Mouse (Mus musculus) CH12.LX (cell line): ENCODE measurements at regions not wholly inside any gene's neighbourhood (a gene's known extent, or its start where the extent isn't known, plus 50 kb on each side); places are given as distances from the start of the nearest gene placed in this dataset.

Experiments
- DNase-seq: peaks from one replicate; pipeline ENCODE4 v3.0.0-alpha.2; 2013; ENCODE audit errors: extremely low read depth
- H3K27ac ChIP-seq: 2 replicates; pipeline ENCODE4 v1.5.1; 2012; ENCODE audit warnings: low read depth, mild to moderate bottlenecking, control low read depth, moderate library complexity; ENCODE audit not compliant: insufficient read depth
- H3K27me3 ChIP-seq: replicated peaks from 2 replicates; pipeline ENCODE3; 2012; ENCODE audit warnings: inconsistent platforms
- H3K36me3 ChIP-seq, 2 experiments: replicated peaks in 1 of 2; 2 replicates each; pipeline versions ENCODE3 to v1.6.1; 2012; ENCODE audit warnings: inconsistent platforms in 1 of 2, low read length in 1 of 2, mild to moderate bottlenecking in 1 of 2, mixed read lengths in 1 of 2, moderate library complexity in 1 of 2; ENCODE audit not compliant: control insufficient read depth in 1 of 2, insufficient read depth in 1 of 2
- H3K4me1 ChIP-seq, 2 experiments: 2 replicates each; pipeline ENCODE4 v1.6.1; 2012; ENCODE audit warnings: inconsistent platforms in 1 of 2, moderate library complexity in 1 of 2; ENCODE audit not compliant: insufficient read depth in 2 of 2, control insufficient read depth in 1 of 2
- H3K4me2 ChIP-seq: 2 replicates; pipeline ENCODE4 v1.6.1; 2012; ENCODE audit warnings: low read depth, mild to moderate bottlenecking, control low read depth; ENCODE audit not compliant: poor library complexity, insufficient read depth, severe bottlenecking
- H3K4me3 ChIP-seq, 3 experiments: fragments of 150-350 bp in 1 of 3; sonication (generic) in 1 of 3; replicated peaks in 1 of 3; 2 replicates each; pipeline versions ENCODE3 to v1.5.1; 2011 to 2012; ENCODE audit warnings: low read depth in 2 of 3, low read length in 2 of 3, mild to moderate bottlenecking in 2 of 3, moderate library complexity in 2 of 3, control low read depth in 1 of 3, improper control_type of control experiment in 1 of 3, inconsistent platforms in 1 of 3, mixed read lengths in 1 of 3; ENCODE audit not compliant: poor library complexity in 1 of 3
- H3K79me2 ChIP-seq: replicated peaks from 2 replicates; pipeline ENCODE4 v1.6.1; 2012; ENCODE audit warnings: mild to moderate bottlenecking, moderate library complexity; ENCODE audit not compliant: control insufficient read depth, poor library complexity, insufficient read depth, severe bottlenecking; ENCODE audit errors: extremely low read depth
- H3K9ac ChIP-seq: 2 replicates; pipeline ENCODE4 v1.6.1; 2012; ENCODE audit warnings: low read depth, mild to moderate bottlenecking, control low read depth, moderate library complexity; ENCODE audit not compliant: insufficient read depth
- H3K9me3 ChIP-seq: replicated peaks from 2 replicates; pipeline ENCODE3; 2012; ENCODE audit warnings: low read length, inconsistent platforms, mixed read lengths
- CHD1 ChIP-seq: IDR thresholded peaks from 2 replicates; pipeline ENCODE4 v1.6.1; 2012; ENCODE audit warnings: low read depth, low read length, improper control_type of control experiment, inconsistent platforms
- CHD2 ChIP-seq: IDR thresholded peaks from 2 replicates; pipeline ENCODE4 v1.6.1; 2011; ENCODE audit warnings: low read length, improper control_type of control experiment
- CTCF ChIP-seq, 2 experiments: IDR thresholded peaks in 1 of 2; conservative IDR thresholded peaks in 1 of 2; 2 replicates each; pipeline ENCODE4 v1.5.1; 2011 to 2012; ENCODE audit warnings: low read depth in 2 of 2, low read length in 2 of 2, improper control_type of control experiment in 1 of 2, inconsistent platforms in 1 of 2, mild to moderate bottlenecking in 1 of 2, moderate library complexity in 1 of 2
- E2F4 ChIP-seq: IDR thresholded peaks from 2 replicates; pipeline ENCODE4 v1.6.1; 2011; ENCODE audit warnings: low read depth, low read length, improper control_type of control experiment; ENCODE audit not compliant: insufficient replicate concordance
- ELF1 ChIP-seq: IDR thresholded peaks from 2 replicates; pipeline ENCODE4 v1.6.1; 2014; ENCODE audit warnings: low read depth, mild to moderate bottlenecking, inconsistent platforms, low read length, improper control_type of control experiment
- EP300 ChIP-seq: IDR thresholded peaks from 2 replicates; pipeline ENCODE4 v1.6.1; 2011; ENCODE audit warnings: low read length, improper control_type of control experiment
- ETS1 ChIP-seq: conservative IDR thresholded peaks from 2 replicates; pipeline ENCODE4 v1.6.1; 2012; ENCODE audit warnings: low read depth, mild to moderate bottlenecking, inconsistent platforms, low read length, improper control_type of control experiment, moderate library complexity
- HCFC1 ChIP-seq: IDR thresholded peaks from 2 replicates; pipeline ENCODE4 v1.6.1; 2012; ENCODE audit warnings: low read depth, mild to moderate bottlenecking, inconsistent platforms, low read length, improper control_type of control experiment
- JUN ChIP-seq: IDR thresholded peaks from 2 replicates; pipeline ENCODE4 v1.6.1; 2011; ENCODE audit warnings: low read depth, mild to moderate bottlenecking, low read length, improper control_type of control experiment, moderate library complexity; ENCODE audit not compliant: insufficient read depth
- MEF2A ChIP-seq: IDR thresholded peaks from 2 replicates; pipeline ENCODE4 v1.6.1; 2014; ENCODE audit warnings: low read depth, mild to moderate bottlenecking, inconsistent platforms, low read length, improper control_type of control experiment, borderline replicate concordance
- MXI1 ChIP-seq: IDR thresholded peaks from 2 replicates; pipeline ENCODE4 v1.6.1; 2011; ENCODE audit warnings: mild to moderate bottlenecking, low read depth, low read length, improper control_type of control experiment
- MYC ChIP-seq: IDR thresholded peaks from 2 replicates; pipeline ENCODE4 v1.6.1; 2011; ENCODE audit warnings: low read depth, mild to moderate bottlenecking, improper control_type of control experiment, low read length
- NELFE ChIP-seq: IDR thresholded peaks from 2 replicates; pipeline ENCODE4 v1.6.1; 2011; ENCODE audit warnings: low read depth, low read length, improper control_type of control experiment
- POLR2AphosphoS2 ChIP-seq: IDR thresholded peaks from 2 replicates; pipeline ENCODE4 v1.6.1; 2011; ENCODE audit warnings: low read depth, low read length, improper control_type of control experiment
- RAD21 ChIP-seq: IDR thresholded peaks from 2 replicates; pipeline ENCODE4 v1.6.1; 2011; ENCODE audit warnings: low read depth, mild to moderate bottlenecking, low read length, improper control_type of control experiment, moderate library complexity
- RCOR1 ChIP-seq: conservative IDR thresholded peaks from 2 replicates; pipeline ENCODE4 v1.6.1; 2012; ENCODE audit warnings: low read depth, mild to moderate bottlenecking, inconsistent platforms, low read length, improper control_type of control experiment
- SMC3 ChIP-seq: IDR thresholded peaks from 2 replicates; pipeline ENCODE4 v1.6.1; 2011; ENCODE audit warnings: low read depth, low read length, improper control_type of control experiment
- TBP ChIP-seq: conservative IDR thresholded peaks from 2 replicates; pipeline ENCODE4 v1.6.1; 2011; ENCODE audit warnings: low read depth, low read length, improper control_type of control experiment
- ZC3H11A ChIP-seq: IDR thresholded peaks from 2 replicates; pipeline ENCODE4 v1.6.1; 2012; ENCODE audit warnings: low read depth, mild to moderate bottlenecking, inconsistent platforms, low read length, improper control_type of control experiment
- dilution Hi-C: fragments of 300-500 bp; cut with MboI; formaldehyde crosslinking; loops from 2 replicates; pipeline ENCODE4 v1.14.3; 2020; ENCODE audit warnings: low sequenced_read_pairs; ENCODE audit not compliant: extremely low pct_unique_long_range_greater_than_20kb, extremely low pct_ligation_motif_present
- in situ Hi-C: fragments of 300-500 bp; cut with MboI; formaldehyde crosslinking; loops from 3 replicates; pipeline ENCODE4 v1.14.3; 2019; ENCODE audit warnings: low sequenced_read_pairs, low pct_ligation_motif_present, low pct_unique_long_range_greater_than_20kb, mixed read lengths

DNA sequence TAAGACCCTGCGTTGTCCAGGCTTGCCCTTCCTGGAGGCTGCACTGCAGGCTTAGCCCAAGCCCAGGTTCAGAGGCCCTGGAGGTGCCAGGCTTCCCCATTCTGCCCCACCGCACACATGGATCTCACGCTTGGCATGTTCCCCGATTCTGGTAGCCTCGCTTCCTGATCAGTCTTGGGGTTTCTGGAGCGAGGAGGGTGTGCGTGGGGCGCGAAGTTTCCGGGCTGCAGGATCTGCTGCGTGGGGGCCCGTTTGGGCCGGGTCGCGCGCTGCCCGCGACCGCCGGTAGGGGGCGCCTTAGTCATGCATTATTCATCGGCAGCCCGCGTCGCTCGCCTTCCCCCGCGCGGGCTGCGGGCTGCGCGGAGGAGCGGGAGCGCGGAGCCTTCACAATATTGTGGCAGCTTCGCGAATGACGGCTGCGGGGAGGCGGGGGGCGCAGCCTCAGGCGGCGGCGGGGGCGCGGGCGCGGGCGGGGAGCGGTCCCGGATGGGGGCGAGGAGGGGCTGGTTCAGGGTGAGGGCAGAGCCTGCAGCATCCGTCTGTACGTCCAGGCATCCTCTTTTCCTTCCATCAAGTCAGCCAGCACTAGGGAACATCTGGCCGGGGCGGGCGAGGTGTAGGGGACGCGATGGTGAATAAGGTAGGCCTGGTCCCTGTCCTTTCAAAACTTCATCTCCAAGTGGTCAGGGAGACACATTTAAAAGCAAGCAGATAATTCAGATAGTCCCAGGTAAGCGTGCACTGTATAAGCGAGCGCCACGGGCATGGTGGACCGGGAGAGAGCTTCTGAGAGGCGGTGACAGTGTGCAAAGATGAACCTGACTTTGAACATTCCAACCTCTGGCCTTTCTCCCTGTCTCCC lies 61.4 kb upstream of the Casz1 start:
- dilution Hi-C loops (no loop called here), in situ Hi-C loops (no loop called here)
- Histone ChIP-seq H3K4me1 (peaks cover 2 to 3% of the 10 kb centered on the region in 2 experiments; a peak in 3 of 4 replicates), H3K27ac (no peak overlapping the region), H3K4me3 (no peak overlapping the region), H3K79me2 (no peaks in the 10 kb centered on the region), H3K36me3 (no peaks in the 10 kb centered on the region), H3K4me2 (peak overlapping the region; percentile 63; the same call in 1 of the 2 replicates), H3K27me3 (peaks cover 76% of the 10 kb centered on the region), H3K9ac (no peak overlapping the region), H3K9me3 (peaks cover 3% of the 10 kb centered on the region)
- peak; percentile 17 for DNase-seq
- TF ChIP-seq ETS1 (no peak), RAD21 (peak; percentile 69), EP300 (no peak), SMC3 (peak; percentile 62), CTCF (conservative IDR thresholded peaks at IDR 0.05 in 1 of 2, IDR thresholded peaks at IDR 0.05 in 1 of 2; ENCODE audit: low read depth in 2 of 2, low read length in 2 of 2) (peak; percentile 22 to 79; a peak in 3 of 4 replicates)

- no peak overlapping the region for H3K9ac ChIP-seq
- no peaks in the 10 kb centered on the region for H3K79me2 ChIP-seq
- dilution Hi-C loops, result no loop called here
- peaks cover 72% of the 10 kb centered on the region for H3K27me3 ChIP-seq
- H3K9me3 ChIP-seq, result peaks cover 3% of the 10 kb centered on the region
- H3K4me3 ChIP-seq, result no peak overlapping the region
- in situ Hi-C loops, result no loop called here
- H3K36me3 ChIP-seq, result no peaks in the 10 kb centered on the region
- no peak for DNase-seq
- peaks cover 2 to 3% of the 10 kb centered on the region in 2 experiments; a peak in 3 of 4 replicates for H3K4me1 ChIP-seq
- no peak overlapping the region for H3K4me2 ChIP-seq
- no peak overlapping the region for H3K27ac ChIP-seq
- TF ChIP-seq CHD1, result no peak
- TF ChIP-seq HCFC1, result no peak
- no peak for TF ChIP-seq MEF2A
- no peak for TF ChIP-seq CHD2
- no peak for TF ChIP-seq POLR2AphosphoS2
- TF ChIP-seq MXI1, result no peak
- no peak for TF ChIP-seq NELFE
- TF ChIP-seq MYC, result no peak
- no peak for TF ChIP-seq ZC3H11A
- TF ChIP-seq RCOR1, result no peak
- no peak for TF ChIP-seq JUN
- TF ChIP-seq TBP, result no peak
- TF ChIP-seq ELF1, result no peak
- no peak for TF ChIP-seq E2F4
These were observed 60.8 kb upstream of the Casz1 start for GRCm38 (mm10) chr4:148743414-148743844.
